Mouse (Mus musculus): ENCODE data around the gene Ncan. TPM values are rescaled to one million over a fixed set of nuclear protein-coding genes. Genes with fewer than 3 reads are reported as not detected.

Gene Ncan
- polyA plus RNA-seq (2015; fragmentation: Nextera tagmentation; extraction: Ambion mirVana): 175 and 230 TPM in 2 replicates

DNA sequence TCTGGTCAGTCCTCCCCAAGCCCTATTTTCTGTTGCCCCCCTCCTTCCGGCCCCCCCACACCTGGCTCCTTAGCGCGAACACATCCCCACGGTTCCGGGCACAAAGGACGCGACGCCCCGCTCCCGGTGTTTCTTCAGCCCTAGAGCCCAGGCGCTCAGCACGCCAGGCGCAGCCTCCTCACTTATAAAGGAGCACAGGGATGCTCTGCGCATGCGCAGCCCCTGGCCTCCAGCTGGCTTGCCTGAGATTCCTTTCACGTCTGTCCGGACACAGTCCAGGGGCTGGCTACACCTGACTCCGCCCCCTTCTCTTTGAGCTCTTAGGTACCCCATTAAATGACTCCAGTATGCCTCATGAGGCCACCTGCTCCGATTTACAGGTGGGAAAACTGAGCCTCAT lies at the start of gene Ncan:
Ncan (minus strand) TSS at position 207 of the 400 bp plus-strand sequence.

DNA sequence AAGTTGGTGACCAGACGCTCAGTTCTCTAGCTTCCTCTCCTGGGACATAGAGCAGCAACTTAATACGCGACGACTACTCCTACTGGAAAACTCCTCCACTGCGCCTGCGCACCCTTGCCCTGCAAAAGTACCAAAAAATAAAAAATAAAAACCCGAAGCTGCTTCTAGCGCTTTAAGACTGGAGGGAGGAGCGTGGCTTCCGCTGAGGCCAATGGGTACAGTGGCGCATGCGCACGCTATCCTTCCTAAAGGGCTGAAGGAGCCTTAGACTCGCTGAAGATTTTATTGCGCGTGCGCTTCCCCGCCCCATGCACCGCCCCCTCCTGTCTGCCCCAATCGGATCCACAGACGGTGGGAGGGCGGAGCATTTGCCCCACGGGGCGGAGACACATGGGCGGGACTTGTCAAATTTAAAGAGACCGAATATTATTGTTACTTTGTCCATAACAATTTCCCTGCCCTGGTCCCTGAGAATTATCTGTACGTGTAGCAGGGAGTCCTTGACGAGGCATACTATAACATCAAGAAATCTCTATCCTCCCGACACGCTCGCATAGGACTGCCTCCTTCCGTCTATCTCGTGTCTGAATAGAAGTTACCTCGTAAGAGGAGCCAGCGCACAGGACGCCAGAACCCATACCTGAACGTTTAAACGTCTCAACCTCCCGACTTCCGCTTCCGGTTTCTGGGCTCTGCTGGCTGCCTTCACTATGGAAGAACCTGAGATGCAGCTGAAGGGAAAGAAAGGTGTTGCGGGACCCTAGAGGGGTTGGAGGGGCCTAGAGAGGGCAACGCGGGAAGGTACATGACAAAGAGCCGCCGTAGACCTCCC lies 18.6 kb upstream of the Ncan start, which contains the start of the genes Rfxank, Borcs8 and Mef2b:
Rfxank (minus strand) TSS at position 129 of the 832 bp plus-strand sequence.
Borcs8 (plus strand) TSS at position 474 of the 832 bp plus-strand sequence.
Mef2b (plus strand) TSS at position 686 of the 832 bp plus-strand sequence.

DNA sequence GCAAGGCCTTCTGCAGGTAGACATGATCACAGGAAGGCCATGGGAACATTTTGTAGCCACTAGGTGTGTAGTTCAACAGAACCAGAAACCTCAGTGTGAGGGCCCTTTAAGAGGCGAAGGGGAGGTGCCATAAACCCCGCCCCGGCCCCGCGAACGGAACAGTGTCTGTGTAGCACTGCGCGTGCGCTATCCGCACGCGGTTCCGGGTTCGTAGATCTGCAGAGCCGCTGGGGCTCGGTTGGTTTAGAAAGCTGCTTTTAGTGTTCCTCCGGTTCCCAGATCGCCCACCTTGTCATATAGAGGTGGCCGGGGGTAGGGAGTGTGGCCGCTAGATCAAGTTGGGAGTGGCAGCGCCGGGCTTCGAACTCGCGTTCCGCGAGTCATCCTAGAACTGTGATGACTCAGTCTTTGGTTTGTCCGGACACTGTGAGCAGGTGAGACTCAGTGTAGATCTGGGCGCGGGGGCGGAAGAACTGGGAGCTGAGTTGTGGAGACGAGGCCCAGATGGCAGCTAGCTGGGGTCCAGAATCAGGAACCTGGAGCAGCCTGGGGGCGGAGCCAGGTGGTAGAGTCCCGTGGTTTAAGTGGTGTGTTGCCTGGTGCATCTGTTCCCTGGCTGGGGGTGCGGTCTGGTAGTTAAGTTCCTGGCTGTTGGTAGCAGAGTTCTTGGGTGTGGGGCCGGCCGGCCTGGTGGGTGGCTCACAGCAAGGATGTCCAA lies 10.7 kb upstream of the Ncan start, which contains the start of gene Nr2c2ap:
Nr2c2ap (plus strand) TSS at position 168 of the 718 bp plus-strand sequence.

DNA sequence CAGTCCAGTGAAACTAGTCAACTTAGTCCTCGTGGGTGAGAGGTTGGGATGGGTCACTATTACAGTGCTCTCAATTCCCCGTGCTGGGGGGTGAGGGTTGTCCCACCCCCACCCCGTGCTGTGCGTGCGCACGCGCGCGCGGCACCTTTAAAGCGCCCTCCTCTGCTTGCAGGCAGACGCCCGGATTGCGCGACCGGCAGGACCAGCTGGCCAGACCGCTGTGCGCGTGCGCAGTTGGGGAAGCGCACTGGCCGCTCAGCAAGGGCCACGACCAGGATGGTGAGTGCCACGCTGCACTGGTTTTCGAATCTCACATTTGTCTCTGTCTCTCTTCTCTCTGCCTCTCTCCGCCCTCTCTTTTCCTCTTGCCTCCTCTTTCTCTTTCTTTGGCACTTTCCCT lies 37.4 kb downstream of the Ncan start, which contains the start of gene Hapln4:
Hapln4 (plus strand) TSS at position 173 of the 400 bp plus-strand sequence.

DNA sequence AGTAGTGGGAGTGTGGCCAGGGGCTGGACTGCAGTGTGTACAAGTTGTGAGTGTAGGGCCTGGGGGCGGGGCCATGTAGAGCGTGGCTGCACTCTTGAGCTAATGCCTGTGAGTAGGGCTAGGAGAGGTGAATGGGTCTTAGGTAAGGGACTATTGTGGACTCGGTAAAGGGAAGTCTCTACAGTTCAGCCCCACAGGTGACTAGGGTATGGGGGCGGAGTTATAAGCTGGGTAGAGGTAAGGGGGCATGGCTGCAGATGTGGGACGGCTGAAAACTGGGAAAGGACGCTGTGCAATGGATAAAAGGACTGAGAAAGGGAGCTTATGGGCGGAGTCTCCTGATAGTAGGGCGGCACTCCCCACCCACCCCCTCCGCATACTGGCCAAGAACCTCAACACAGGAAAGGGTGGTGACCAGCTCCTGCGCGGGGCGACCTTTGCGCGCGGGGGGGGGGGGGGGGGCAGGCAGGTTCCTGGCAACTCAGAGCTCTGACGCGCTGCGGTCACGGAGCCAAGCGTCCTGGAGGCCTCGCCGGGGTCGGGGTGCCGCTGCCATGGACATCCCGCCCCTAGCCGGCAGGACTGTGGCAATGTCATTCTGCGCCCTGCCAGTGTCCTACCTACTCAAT lies 48.1 kb downstream of the Ncan start, which contains the start of gene Tm6sf2:
Tm6sf2 (plus strand) TSS at position 484 of the 629 bp plus-strand sequence.

Small RNA genes lying within 50 kb of the gene (microRNA-seq; reads per million reads assigned to microRNA genes)
- gene Mir7066: 1.5 reads per million

Other genes starting within 250 kb of the Ncan start
- 6.9 and 7.0 TPM in 2 replicates for gene Cilp2, start 233.2 kb downstream of the Ncan start, polyA plus RNA-seq (2015; fragmentation: Nextera tagmentation; extraction: Ambion mirVana)
- 5.1 and 5.5 TPM in 2 replicates for gene Tssk6, start 218.7 kb downstream of the Ncan start, polyA plus RNA-seq (2015; fragmentation: Nextera tagmentation; extraction: Ambion mirVana)
- gene Ndufa13, start 218.3 kb downstream of the Ncan start, polyA plus RNA-seq (2015; fragmentation: Nextera tagmentation; extraction: Ambion mirVana): 267 and 290 TPM in 2 replicates
- gene Yjefn3, start 218.2 kb downstream of the Ncan start, polyA plus RNA-seq (2015; fragmentation: Nextera tagmentation; extraction: Ambion mirVana): 15.7 and 16.0 TPM in 2 replicates
- gene Gatad2a, start 124.5 kb downstream of the Ncan start, polyA plus RNA-seq (2015; fragmentation: Nextera tagmentation; extraction: Ambion mirVana): 21.7 and 22.7 TPM in 2 replicates
- 46.3 and 53.0 TPM in 2 replicates for gene Mau2, start 78.1 kb downstream of the Ncan start, polyA plus RNA-seq (2015; fragmentation: Nextera tagmentation; extraction: Ambion mirVana)
- 44.5 and 49.6 TPM in 2 replicates for gene Sugp1, start 78.1 kb downstream of the Ncan start, polyA plus RNA-seq (2015; fragmentation: Nextera tagmentation; extraction: Ambion mirVana)
- 0.95 and 1.3 TPM in 2 replicates for gene Tm6sf2, start 47.9 kb downstream of the Ncan start, polyA plus RNA-seq (2015; fragmentation: Nextera tagmentation; extraction: Ambion mirVana)
- gene Hapln4, start 37.4 kb downstream of the Ncan start, polyA plus RNA-seq (2015; fragmentation: Nextera tagmentation; extraction: Ambion mirVana): 5.0 and 5.7 TPM in 2 replicates
- gene Nr2c2ap, start 10.5 kb upstream of the Ncan start, polyA plus RNA-seq (2015; fragmentation: Nextera tagmentation; extraction: Ambion mirVana): 47.6 and 50.5 TPM in 2 replicates
- 9.5 and 10.8 TPM in 2 replicates for gene Rfxank, start 18.3 kb upstream of the Ncan start, polyA plus RNA-seq (2015; fragmentation: Nextera tagmentation; extraction: Ambion mirVana)
- gene Borcs8, start 18.6 kb upstream of the Ncan start, polyA plus RNA-seq (2015; fragmentation: Nextera tagmentation; extraction: Ambion mirVana): 57.1 and 64.0 TPM in 2 replicates
- gene Mef2b, start 18.8 kb upstream of the Ncan start, polyA plus RNA-seq (2015; fragmentation: Nextera tagmentation; extraction: Ambion mirVana): 1.8 and 2.2 TPM in 2 replicates
- gene Tmem161a, start 51.5 kb upstream of the Ncan start, polyA plus RNA-seq (2015; fragmentation: Nextera tagmentation; extraction: Ambion mirVana): 43.9 and 44.9 TPM in 2 replicates
- gene Slc25a42, start 91.4 kb upstream of the Ncan start, polyA plus RNA-seq (2015; fragmentation: Nextera tagmentation; extraction: Ambion mirVana): 9.7 and 11.9 TPM in 2 replicates
- gene Sugp2, start 113.4 kb upstream of the Ncan start, polyA plus RNA-seq (2015; fragmentation: Nextera tagmentation; extraction: Ambion mirVana): 58.4 and 66.4 TPM in 2 replicates
- gene Armc6, start 113.6 kb upstream of the Ncan start, polyA plus RNA-seq (2015; fragmentation: Nextera tagmentation; extraction: Ambion mirVana): 103 and 111 TPM in 2 replicates
- gene Homer3, start 162.0 kb upstream of the Ncan start, polyA plus RNA-seq (2015; fragmentation: Nextera tagmentation; extraction: Ambion mirVana): 19.1 and 21.1 TPM in 2 replicates
- gene Ddx49, start 181.6 kb upstream of the Ncan start, polyA plus RNA-seq (2015; fragmentation: Nextera tagmentation; extraction: Ambion mirVana): 37.9 and 42.1 TPM in 2 replicates
- 301 and 337 TPM in 2 replicates for gene Cope, start 181.6 kb upstream of the Ncan start, polyA plus RNA-seq (2015; fragmentation: Nextera tagmentation; extraction: Ambion mirVana)
- gene Cers1, start 194.9 kb upstream of the Ncan start, polyA plus RNA-seq (2015; fragmentation: Nextera tagmentation; extraction: Ambion mirVana): 64.3 and 66.1 TPM in 2 replicates
- gene Gdf1, start 208.9 kb upstream of the Ncan start, polyA plus RNA-seq (2015; fragmentation: Nextera tagmentation; extraction: Ambion mirVana): 6.2 and 9.8 TPM in 2 replicates
- gene Upf1, start 232.4 kb upstream of the Ncan start, polyA plus RNA-seq (2015; fragmentation: Nextera tagmentation; extraction: Ambion mirVana): 11.1 and 12.8 TPM in 2 replicates

All from neural tube, postnatal 0 days (tissue).